Mouse (Mus musculus): ENCODE data around the gene Rasa1. TPM values are rescaled to one million over a fixed set of nuclear protein-coding genes. Genes with fewer than 3 reads are reported as not detected.

The Rasa1 gene
- polyA plus RNA-seq (2015; fragmentation: Nextera tagmentation; extraction: Ambion mirVana): 31.7 and 33.1 TPM in 2 replicates

DNA sequence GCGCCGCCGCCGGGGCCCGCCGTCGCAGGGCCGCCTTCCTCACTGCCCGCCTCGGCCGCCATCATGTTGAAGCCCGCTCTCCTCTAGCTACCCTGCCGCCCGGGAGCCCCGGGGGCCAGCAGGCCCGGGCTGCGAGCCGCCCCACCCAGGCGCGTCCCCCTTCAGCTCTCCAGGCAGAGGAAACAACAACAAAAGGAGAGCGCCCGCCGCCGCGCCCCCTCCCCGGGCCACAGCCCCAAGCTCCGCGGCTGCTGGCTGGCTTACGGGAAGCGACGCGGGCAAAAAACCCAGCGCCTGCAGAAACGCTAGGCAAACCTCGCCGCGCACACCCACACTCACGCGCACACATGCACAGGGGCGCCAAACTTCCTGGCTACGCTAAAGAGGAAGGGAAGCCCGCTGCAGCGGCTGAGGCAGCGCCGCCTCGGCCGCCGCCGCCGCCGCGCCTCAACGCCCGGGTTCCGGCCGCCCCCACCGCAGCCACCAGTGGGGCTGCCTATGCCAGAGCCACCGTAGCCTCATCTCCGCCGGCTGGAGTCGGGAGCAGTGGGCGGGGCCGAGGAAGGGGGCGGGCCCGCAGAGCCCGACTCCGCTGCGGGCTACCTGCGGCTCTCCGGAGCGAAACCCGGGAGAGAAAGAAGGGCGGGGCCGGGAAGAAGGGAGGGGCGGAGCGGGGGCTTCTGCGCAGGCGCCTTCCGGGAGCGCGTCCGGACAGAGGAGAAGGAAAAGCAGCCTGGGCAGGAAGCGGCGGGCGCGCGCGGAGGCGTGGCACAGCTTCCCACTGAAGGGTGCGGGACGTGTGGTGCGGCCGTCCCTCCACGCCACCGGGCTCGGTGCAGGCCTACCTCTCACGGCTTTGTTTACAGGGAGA lies at the start of gene Rasa1:
TSS of gene Rasa1 (minus strand) at position 288 of the 871 bp plus-strand sequence.

DNA sequence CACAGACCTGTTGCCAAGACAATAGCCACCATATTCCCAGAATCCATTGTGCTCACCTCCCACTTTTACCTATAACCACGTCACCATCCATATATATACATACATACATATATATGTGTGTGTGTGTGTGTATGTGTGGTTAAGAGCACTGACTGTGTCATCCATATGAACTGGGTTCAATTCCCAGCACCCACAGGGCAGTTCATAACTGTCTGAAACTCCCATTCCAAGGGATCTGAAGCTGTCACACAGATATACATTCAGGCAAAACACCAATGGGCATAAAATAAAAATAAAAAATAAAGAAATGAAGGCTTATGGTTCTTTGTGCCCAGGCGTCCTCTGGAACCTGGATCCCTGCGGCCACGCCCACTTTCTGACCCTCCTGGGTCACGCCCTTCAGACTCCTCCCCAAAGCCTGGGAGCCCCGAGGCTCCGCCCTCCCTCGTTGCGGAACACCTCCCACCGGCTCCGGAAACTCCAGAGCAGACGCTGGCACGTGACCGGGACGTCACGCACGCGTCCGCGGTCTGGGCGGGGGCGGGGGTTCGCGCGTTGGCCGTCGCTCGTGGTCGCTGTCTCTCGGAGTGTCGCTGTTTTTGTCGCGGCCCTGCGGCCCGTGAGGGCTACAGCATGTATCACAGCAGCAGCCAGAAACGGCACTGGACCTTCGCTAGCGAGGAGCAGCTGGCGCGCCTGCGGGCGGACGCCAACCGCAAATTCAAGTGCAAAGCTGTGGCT lies 99.9 kb downstream of the Rasa1 start, which contains the start of gene Ccnh:
TSS of gene Ccnh (plus strand) at position 506 of the 741 bp plus-strand sequence.

Other genes with a start within 250 kb of the Rasa1 start
- 62.3 and 84.4 TPM in 2 replicates for gene Ccnh, start 99.7 kb downstream of the Rasa1 start, polyA plus RNA-seq (2015; fragmentation: Nextera tagmentation; extraction: Ambion mirVana)

Data from adrenal gland, postnatal 0 days (tissue).